Mouse (Mus musculus) stomach, embryonic 15.5 days (tissue): ENCODE results near the gene Olfr550. TPM values are rescaled to one million over a fixed set of nuclear protein-coding genes. Genes with fewer than 3 reads are reported as not detected.
"Not testable (repeated sequence)": the region's sequence is repeated elsewhere in the genome, so short reads cannot be mapped to it uniquely, and the experiment has no call there.

Source experiments
- ATAC-seq: fragments of 200-750 bp; cut with Nextera tagmentation; 2 replicates; pipeline ENCODE4 v1.8.0; 2017; ENCODE audit warnings: low read depth, moderate number of reproducible peaks, moderate TSS enrichment; ENCODE audit not compliant: insufficient read depth, low FRiP score
- H3K27ac ChIP-seq: fragments of 300-500 bp; sonication (generic); 2 replicates; pipeline ENCODE4 v1.5.1; 2015; ENCODE audit warnings: mild to moderate bottlenecking, inconsistent platforms
- H3K27me3 ChIP-seq: fragments of 300-500 bp; sonication (generic); replicated peaks from 2 replicates; pipeline ENCODE4 v1.6.1; 2015; ENCODE audit warnings: inconsistent platforms
- H3K36me3 ChIP-seq: fragments of 300-500 bp; sonication (generic); 2 replicates; pipeline ENCODE4 v1.6.1; 2015; ENCODE audit warnings: inconsistent platforms
- H3K4me1 ChIP-seq: fragments of 300-500 bp; sonication (generic); 2 replicates; pipeline ENCODE4 v1.6.1; 2015; ENCODE audit warnings: inconsistent platforms
- H3K4me2 ChIP-seq: fragments of 300-500 bp; sonication (generic); 2 replicates; pipeline ENCODE4 v1.6.1; 2015; ENCODE audit warnings: mild to moderate bottlenecking, inconsistent platforms
- H3K4me3 ChIP-seq: fragments of 300-500 bp; sonication (generic); replicated peaks from 2 replicates; pipeline ENCODE4 v1.5.1; 2015; ENCODE audit warnings: inconsistent platforms
- H3K9ac ChIP-seq: fragments of 300-500 bp; sonication (generic); 2 replicates; pipeline ENCODE4 v1.6.1; 2015; ENCODE audit warnings: inconsistent platforms
- H3K9me3 ChIP-seq: fragments of 300-500 bp; sonication (generic); 2 replicates; pipeline ENCODE4 v1.6.1; 2016; ENCODE audit warnings: inconsistent platforms
- WGBS: fragments of 180-500 bp; shearing (Covaris S2); methylation state at CpG from one replicate; pipeline ENCODE4 v1.1.7; 2015; 5-methylcytosine and 5-hydroxymethylcytosine counted together
- polyA plus RNA-seq: library from polyadenylated mRNA; unstranded; fragments of >200 nt; fragmentation: Nextera tagmentation; extraction: Ambion mirVana; gene quantifications from 2 replicates; pipeline ENCODE4 v1.2.1, GENCODE M21; 2015

The Olfr550 gene
- polyA plus RNA-seq, 1 experiment from 2014 or later, result not detected

DNA sequence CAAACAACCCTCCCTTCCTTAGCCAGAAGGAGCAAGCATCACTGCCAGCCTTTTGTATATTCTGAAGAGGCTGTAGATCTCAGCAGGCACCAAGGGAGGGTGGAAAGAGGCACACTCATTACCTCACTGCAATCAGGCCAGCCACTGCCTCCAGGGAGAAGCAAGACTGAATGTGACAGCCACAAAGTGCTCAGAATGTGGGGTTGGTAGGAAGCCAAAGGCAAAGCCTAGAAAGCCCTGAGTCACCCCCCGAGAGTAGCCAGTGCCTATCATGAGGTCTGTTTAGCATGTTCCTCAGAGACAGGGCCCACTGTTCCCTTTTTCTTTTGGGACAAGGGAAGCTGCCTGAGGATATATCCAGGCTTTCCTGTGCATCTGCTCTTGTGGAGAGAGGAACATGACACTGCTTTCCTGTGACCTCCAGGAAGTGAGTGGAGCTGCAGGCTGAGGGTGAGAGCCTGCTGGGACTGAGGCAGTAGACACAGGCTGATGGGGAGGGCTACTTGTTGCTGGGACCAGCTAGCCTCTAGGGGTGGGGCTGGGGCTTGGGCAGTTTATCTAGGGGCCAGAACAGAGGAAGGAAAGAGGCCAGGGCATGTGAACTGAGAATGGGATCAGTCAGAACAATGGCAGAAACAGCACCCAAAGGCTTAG is 26.3 kb downstream of the Olfr550 start, which contains the start of gene Olfr552:
Olfr552 (plus strand) TSS at position 393 of the 654 bp plus-strand sequence.
- WGBS, result 63% methylated on average over 1 of the region's 1 CpGs

DNA sequence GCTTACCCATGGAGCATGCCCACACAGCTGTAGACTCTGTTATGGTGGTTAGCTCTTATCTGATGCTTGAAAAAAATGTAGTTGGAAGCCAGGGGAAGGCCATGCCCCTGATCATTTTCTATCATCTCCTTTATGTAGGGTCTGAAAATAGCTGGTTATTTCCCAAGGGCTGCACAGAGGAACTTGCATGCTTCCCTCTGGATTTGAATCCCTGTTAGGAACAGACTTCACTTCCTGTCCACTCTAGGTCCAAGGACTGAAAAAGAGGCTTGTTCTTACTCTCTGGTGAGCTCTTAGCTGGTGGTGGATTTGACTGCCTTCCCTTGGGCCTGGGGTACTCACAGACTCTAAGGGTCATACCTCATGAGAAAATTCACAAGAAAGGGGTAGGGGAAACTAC is 46.9 kb downstream of the Olfr550 start, which contains the start of gene Olfr553:
Olfr553 (minus strand) TSS at position 101 of the 400 bp plus-strand sequence.
- no peak for ATAC-seq
- Histone ChIP-seq H3K4me2 (no peak within 1 kb of the TSS), H3K27me3 (no peaks in the 10 kb centered on the region), H3K9me3 (no peaks in the 10 kb centered on the region), H3K9ac (no peak within 1 kb of the TSS; the same call in 1 of the 2 replicates), H3K4me1 (no peaks in the 10 kb centered on the region), H3K36me3 (no peaks in the 10 kb centered on the region), H3K4me3 (no peak within 1 kb of the TSS), H3K27ac (no peak within 1 kb of the TSS)

More for the DNA sequence above, 26.3 kb downstream of the Olfr550 start, which contains the start of gene Olfr552:
- no peaks in the 10 kb centered on the region for H3K36me3 ChIP-seq
- no peak for ATAC-seq
- H3K9me3 ChIP-seq, result no peaks in the 10 kb centered on the region
- no peak within 1 kb of the TSS for H3K27ac ChIP-seq
- H3K27me3 ChIP-seq, result no peaks in the 10 kb centered on the region
- H3K9ac ChIP-seq, result no peak within 1 kb of the TSS
- H3K4me3 ChIP-seq, result no peak within 1 kb of the TSS
- no peak within 1 kb of the TSS for H3K4me2 ChIP-seq
- H3K4me1 ChIP-seq, result no peaks in the 10 kb centered on the region

DNA sequence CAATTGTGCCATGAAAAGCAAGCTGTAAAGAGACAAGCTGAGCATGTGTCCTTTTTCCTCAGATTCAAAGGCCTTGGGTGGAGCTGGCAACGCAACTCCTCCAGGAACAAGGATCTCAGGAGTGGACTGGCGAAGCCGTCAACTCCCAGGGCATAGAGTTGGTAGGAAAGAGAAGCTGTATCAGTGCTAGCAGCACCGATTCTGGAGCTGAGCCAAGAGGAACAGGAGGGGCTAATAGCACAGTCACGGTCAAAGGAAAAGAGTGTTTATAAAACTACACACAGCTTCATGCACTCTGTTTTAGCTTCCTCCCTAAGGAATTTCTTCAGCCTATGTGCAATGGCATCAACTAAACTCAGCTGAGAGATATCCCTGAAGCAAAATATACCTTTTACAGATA is 48.4 kb downstream of the Olfr550 start:
- H3K9ac ChIP-seq, result no peak overlapping the region
- ATAC-seq, result no peak
- 44% methylated on average over 5 of the region's 5 CpGs for WGBS
- H3K36me3 ChIP-seq, result no peaks in the 10 kb centered on the region
- H3K9me3 ChIP-seq, result no peaks in the 10 kb centered on the region
- no peaks in the 10 kb centered on the region for H3K27me3 ChIP-seq
- H3K4me1 ChIP-seq, result no peaks in the 10 kb centered on the region
- H3K4me2 ChIP-seq, result no peak overlapping the region
- no peak overlapping the region for H3K27ac ChIP-seq
- no peak overlapping the region for H3K4me3 ChIP-seq

DNA sequence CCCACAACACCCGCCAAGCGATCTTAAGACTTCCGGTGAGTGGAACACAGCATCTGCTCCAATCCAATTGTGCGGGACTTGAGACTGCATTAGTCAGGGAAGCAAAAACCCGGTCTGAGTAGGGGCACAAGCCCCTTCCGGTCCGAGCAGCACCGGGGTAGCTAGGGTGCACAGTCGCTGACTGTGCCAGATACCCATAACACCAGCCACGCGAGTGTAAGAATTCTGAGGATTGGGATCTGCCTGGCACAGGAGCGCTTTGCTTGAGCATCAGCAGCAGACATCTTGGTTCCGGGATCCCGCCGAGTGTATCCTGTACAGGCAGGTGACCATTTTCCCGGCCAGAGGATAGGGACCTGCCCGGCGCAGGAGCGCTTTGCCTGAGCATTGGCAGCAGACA is 49.1 kb downstream of the Olfr550 start:
- H3K36me3 ChIP-seq, H3K4me2 ChIP-seq, H3K27me3 ChIP-seq, H3K9ac ChIP-seq, ATAC-seq, H3K27ac ChIP-seq, H3K4me1 ChIP-seq, H3K9me3 ChIP-seq, H3K4me3 ChIP-seq: not testable (repeated sequence)
- 82% methylated on average over 19 of the region's 19 CpGs for WGBS

Other genes starting within 250 kb of the Olfr550 start
- 133 and 138 TPM in 2 replicates for gene Rrm1, start 129.7 kb upstream of the Olfr550 start, polyA plus RNA-seq
- 0.41 and 0.53 TPM in 2 replicates for gene Olfr543, start 89.8 kb upstream of the Olfr550 start, polyA plus RNA-seq
- 0.04 TPM in 2 replicates for gene Olfr544, start 83.1 kb upstream of the Olfr550 start, polyA plus RNA-seq
- not detected in 2 replicates for gene Olfr545, start 71.9 kb upstream of the Olfr550 start, polyA plus RNA-seq
- gene Olfr547, start 36.7 kb upstream of the Olfr550 start, polyA plus RNA-seq, result not detected in 2 replicates
- gene Olfr548-ps1, start 30.5 kb upstream of the Olfr550 start, polyA plus RNA-seq, result not detected in 2 replicates
- gene Olfr549, start 21.6 kb upstream of the Olfr550 start, polyA plus RNA-seq, result not detected in 2 replicates
- 0.49 and 1.1 TPM in 2 replicates for gene Trim21, start 6.0 kb upstream of the Olfr550 start, polyA plus RNA-seq
- gene Olfr551, start 20.4 kb downstream of the Olfr550 start, polyA plus RNA-seq, result not detected in 2 replicates
- not detected in 2 replicates for gene Olfr552, start 26.3 kb downstream of the Olfr550 start, polyA plus RNA-seq
- gene Olfr553, start 46.8 kb downstream of the Olfr550 start, polyA plus RNA-seq, result not detected in 2 replicates
- not detected in 2 replicates for gene Olfr554, start 67.0 kb downstream of the Olfr550 start, polyA plus RNA-seq
- not detected in 2 replicates for gene Olfr555, start 87.4 kb downstream of the Olfr550 start, polyA plus RNA-seq
- not detected in 2 replicates for gene Olfr556, start 93.5 kb downstream of the Olfr550 start, polyA plus RNA-seq
- gene Trim68, start 115.9 kb downstream of the Olfr550 start, polyA plus RNA-seq, result 12.8 and 13.6 TPM in 2 replicates
- gene Olfr557, start 124.5 kb downstream of the Olfr550 start, polyA plus RNA-seq, result not detected in 2 replicates
- gene Olfr558, start 130.8 kb downstream of the Olfr550 start, polyA plus RNA-seq, result 0.18 and 0.30 TPM in 2 replicates
- not detected in 2 replicates for gene Olfr33, start 147.6 kb downstream of the Olfr550 start, polyA plus RNA-seq
- not detected in 2 replicates for gene Olfr559, start 156.0 kb downstream of the Olfr550 start, polyA plus RNA-seq
- gene Olfr560, start 187.9 kb downstream of the Olfr550 start, polyA plus RNA-seq, result not detected in 2 replicates
- 0.28 and 0.44 TPM in 2 replicates for gene Olfr78, start 188.0 kb downstream of the Olfr550 start, polyA plus RNA-seq
- not detected in 2 replicates for gene Olfr561, start 199.8 kb downstream of the Olfr550 start, polyA plus RNA-seq
- not detected in 2 replicates for gene Olfr564, start 232.0 kb downstream of the Olfr550 start, polyA plus RNA-seq